Mouse (Mus musculus) C2C12 (cell line): ENCODE measurements around the gene Pef1.

ENCODE experiments used
- CTCF ChIP-seq: IDR thresholded peaks from one replicate; pipeline ENCODE4 v1.5.1; 2011; ENCODE audit not compliant: control insufficient read depth, insufficient read depth, insufficient read length
- USF1 ChIP-seq: IDR thresholded peaks from one replicate; pipeline ENCODE4 v1.6.1; 2011; ENCODE audit warnings: low read depth, mild to moderate bottlenecking, control low read depth, moderate library complexity

DNA sequence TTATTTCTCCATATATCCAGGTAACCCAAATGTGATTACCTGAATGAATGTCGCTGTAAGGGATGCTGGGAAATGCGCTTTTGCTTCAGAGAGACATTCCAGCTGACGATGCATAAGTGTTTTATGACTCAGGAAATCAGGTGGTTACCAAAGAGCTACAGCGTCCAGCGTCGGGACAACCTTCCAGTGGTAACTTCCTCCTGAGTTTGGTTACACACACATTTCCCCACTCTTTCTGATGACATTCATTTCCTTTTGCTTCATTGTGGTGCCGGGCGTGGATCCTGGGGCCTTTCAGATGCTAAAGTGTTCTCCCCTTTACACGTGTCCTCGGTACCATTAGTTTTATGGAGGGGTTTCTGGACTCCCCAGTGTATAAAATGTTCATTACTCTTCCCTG is 46.0 kb downstream of the Pef1 start:
- no peak for TF ChIP-seq USF1
- no peak for TF ChIP-seq CTCF
